Mouse (Mus musculus) hindbrain, embryonic 11.5 days (tissue): ENCODE measurements at regions not wholly inside any gene's neighbourhood (a gene's known extent, or its start where the extent isn't known, plus 50 kb on each side); places are given as distances from the start of the nearest gene placed in this dataset.
A peak's percentile ranks its signal among the peaks of the same experiment; 100 is the strongest.

Experiments
- ATAC-seq: fragments of 200-750 bp; cut with Nextera tagmentation; 2 replicates; pipeline ENCODE4 v1.8.0; 2017; ENCODE audit warnings: mild to moderate bottlenecking, moderate TSS enrichment, moderate library complexity; ENCODE audit not compliant: low FRiP score
- DNase-seq: peaks from one replicate; pipeline ENCODE4 v3.0.0-alpha.2; 2015; ENCODE audit warnings: low spot score
- H3K27ac ChIP-seq: fragments of 300-500 bp; sonication (generic); 2 replicates; pipeline ENCODE4 v1.5.1; 2014; ENCODE audit warnings: mild to moderate bottlenecking, low read depth, low read length
- H3K27me3 ChIP-seq: fragments of 300-500 bp; sonication (generic); 2 replicates; pipeline ENCODE4 v1.6.1; 2014; ENCODE audit warnings: mild to moderate bottlenecking, low read length, moderate library complexity, mixed read lengths; ENCODE audit not compliant: control insufficient read depth, insufficient read depth
- H3K36me3 ChIP-seq: fragments of 300-500 bp; sonication (generic); 2 replicates; pipeline ENCODE4 v1.6.1; 2014; ENCODE audit warnings: mild to moderate bottlenecking, low read length, moderate library complexity, mixed read lengths; ENCODE audit not compliant: control insufficient read depth, insufficient read depth
- H3K4me1 ChIP-seq: fragments of 300-500 bp; sonication (generic); replicated peaks from 2 replicates; pipeline ENCODE4 v1.6.1; 2014; ENCODE audit warnings: low read length, mixed read lengths; ENCODE audit not compliant: control insufficient read depth, insufficient read depth
- H3K4me2 ChIP-seq: fragments of 300-500 bp; sonication (generic); replicated peaks from 2 replicates; pipeline ENCODE4 v1.6.1; 2014; ENCODE audit warnings: mild to moderate bottlenecking, low read depth, low read length
- H3K4me3 ChIP-seq: fragments of 300-500 bp; sonication (generic); 2 replicates; pipeline ENCODE4 v1.5.1; 2014; ENCODE audit warnings: low read depth, low read length
- H3K9ac ChIP-seq: fragments of 300-500 bp; sonication (generic); 2 replicates; pipeline ENCODE4 v1.6.1; 2014; ENCODE audit warnings: low read depth, low read length
- H3K9me3 ChIP-seq: fragments of 300-500 bp; sonication (generic); 2 replicates; pipeline ENCODE4 v1.6.1; 2016; ENCODE audit warnings: low read length; ENCODE audit not compliant: control insufficient read depth
- WGBS: fragments of 180-500 bp; shearing (Covaris S2); extraction: QIAGEN DNeasy Blood & Tissue Kit; methylation state at CpG from one replicate; pipeline ENCODE4 v1.1.7; 2014; 5-methylcytosine and 5-hydroxymethylcytosine counted together

DNA sequence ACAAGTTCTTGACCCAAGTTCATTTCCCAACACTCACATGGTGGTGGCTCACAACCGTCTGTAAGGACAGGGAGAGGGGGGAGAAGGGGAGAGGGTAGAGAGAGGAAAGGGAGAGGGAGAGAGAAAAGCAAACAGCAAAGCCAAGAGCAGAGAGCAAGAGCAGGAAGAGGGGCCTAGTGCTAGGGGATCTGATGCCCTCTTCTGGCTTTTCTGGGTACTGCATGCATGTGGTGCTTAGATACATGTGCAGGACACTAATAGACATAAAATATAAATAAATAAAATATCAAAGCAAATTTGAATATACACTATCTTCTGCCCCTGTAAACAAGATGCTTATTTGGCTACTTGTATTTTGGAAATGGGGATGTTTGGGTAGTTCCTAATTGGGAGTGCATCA, 91.2 kb downstream of the Rnf138rt1 start:
- 20% methylated on average over 1 of the region's 1 CpGs for WGBS
- H3K4me3 ChIP-seq: no peak overlapping the region
- no peak overlapping the region for H3K4me2 ChIP-seq
- no peak overlapping the region for H3K9ac ChIP-seq
- no peaks in the 10 kb centered on the region for H3K36me3 ChIP-seq
- no peaks in the 10 kb centered on the region for H3K27me3 ChIP-seq
- H3K4me1 ChIP-seq: no peaks in the 10 kb centered on the region
- ATAC-seq (no peak), DNase-seq (peak; percentile 56)
- H3K27ac ChIP-seq: no peak overlapping the region
- no peaks in the 10 kb centered on the region for H3K9me3 ChIP-seq
